Mouse (Mus musculus): Measurements from ENCODE around the gene Gm3183. TPM values are rescaled to one million over a fixed set of nuclear protein-coding genes. Genes with fewer than 3 reads are reported as not detected.
"Not testable (repeated sequence)": the region's sequence is repeated elsewhere in the genome, so short reads cannot be mapped to it uniquely, and the experiment has no call there.

Gm3183 gene
- not detected in 2 replicates for polyA plus RNA-seq (2012; rRNA removed)

- DNase-seq (ENCODE audit: low read depth) = not testable (repeated sequence)
Measured at GRCm38 (mm10) chr5:94865136-94865535, at the start of gene Gm3183. Gene Gm3183 (plus strand): TSS chr5:94865436.

Other genes with a start within 250 kb of the Gm3183 start
- not detected in 2 replicates for gene Gm3147, start 249.1 kb upstream of the Gm3183 start, polyA plus RNA-seq (2012; rRNA removed)
- not detected in 2 replicates for gene Gm6509, start 241.5 kb upstream of the Gm3183 start, polyA plus RNA-seq (2012; rRNA removed)
- not detected in 2 replicates for gene Gm6205, start 217.1 kb upstream of the Gm3183 start, polyA plus RNA-seq (2012; rRNA removed)
- gene Gm6367, start 123.2 kb downstream of the Gm3183 start, polyA plus RNA-seq (2012; rRNA removed) = not detected in 2 replicates
- not detected in 2 replicates for gene Gm7942, start 241.5 kb downstream of the Gm3183 start, polyA plus RNA-seq (2012; rRNA removed)